Mouse (Mus musculus) T-helper 1 cell (primary cell): ENCODE measurements around the gene Crnkl1.

Experiments used
- in situ Hi-C: fragments of 300-600 bp; cut with MboI, MseI; formaldehyde crosslinking; loops from one replicate; pipeline ENCODE4 v1.15.1; 2025; ENCODE audit warnings: high pct_unique_total_duplicates

Gene Crnkl1

DNA sequence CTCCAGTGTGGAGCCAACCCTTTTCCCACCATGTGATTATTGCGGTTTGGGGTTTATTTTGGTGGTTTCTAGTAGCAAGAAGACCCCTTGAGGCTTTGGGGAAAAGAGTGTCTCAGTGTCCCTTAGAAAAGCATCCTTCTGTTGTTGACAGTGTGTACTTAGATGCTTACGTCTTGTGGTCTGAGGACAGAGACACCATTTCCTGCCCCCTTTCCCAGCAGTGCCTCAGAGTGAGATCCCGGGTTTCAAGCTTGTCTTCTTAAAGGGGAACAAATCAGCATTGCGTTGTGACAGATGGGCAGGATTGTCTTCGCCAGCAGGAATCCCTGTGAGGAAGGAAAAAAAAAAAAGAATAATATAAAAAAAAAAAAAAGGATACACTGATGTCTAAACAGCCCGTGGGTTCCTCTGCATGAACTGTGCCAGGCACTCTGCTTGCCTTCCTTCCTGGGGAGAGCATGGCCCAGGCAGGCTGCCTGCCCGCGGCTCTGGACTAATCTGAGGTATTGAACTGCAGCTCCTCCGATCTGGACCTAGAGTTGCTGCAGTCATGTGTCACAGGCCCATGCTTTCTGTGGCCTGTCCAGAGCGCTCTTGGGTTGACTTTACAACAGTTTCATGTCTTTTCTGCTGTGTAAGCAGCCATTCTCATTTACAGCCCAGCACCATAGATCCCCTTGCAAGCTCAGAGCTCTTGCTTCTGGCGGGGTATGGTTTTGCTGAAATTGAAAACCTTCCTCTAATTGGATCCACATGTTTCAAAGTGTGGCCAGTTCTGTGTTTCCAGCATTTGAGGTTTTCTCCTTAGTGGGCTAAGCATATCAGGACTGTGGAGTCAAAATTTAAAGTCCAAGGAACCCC is 53.7 kb downstream of the Crnkl1 start:
- in situ Hi-C loops, result loop anchor here (10.0 to 25.0 kb wide), 2 partner anchors 186 to 1319 kb away; partner anchors contain the start of genes Rbbp9 and Sec23b

DNA sequence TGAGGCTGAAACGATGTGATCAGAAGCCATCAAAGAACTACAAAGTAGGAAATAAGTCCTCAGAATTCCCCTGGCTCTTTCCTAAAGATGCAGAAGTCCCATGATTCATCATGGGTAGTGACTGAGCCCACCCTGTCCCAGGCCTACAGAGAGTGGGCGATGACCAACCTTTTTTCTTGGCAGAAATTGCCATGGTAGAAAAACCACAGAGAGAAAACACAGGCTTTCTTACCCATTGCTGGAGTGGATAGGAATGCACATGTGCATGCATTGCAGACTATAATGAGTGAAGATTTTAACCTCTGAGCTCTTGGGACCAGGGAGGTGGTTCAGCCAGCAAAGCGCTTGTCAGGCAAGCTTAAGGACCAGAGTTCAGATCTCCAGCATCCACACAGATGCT is 57.6 kb downstream of the Crnkl1 start:
- in situ Hi-C loops, result loop anchor here (25.0 kb wide), 1 partner anchor 1315 kb away; the partner anchor contains the start of genes Rbbp9 and Sec23b

DNA sequence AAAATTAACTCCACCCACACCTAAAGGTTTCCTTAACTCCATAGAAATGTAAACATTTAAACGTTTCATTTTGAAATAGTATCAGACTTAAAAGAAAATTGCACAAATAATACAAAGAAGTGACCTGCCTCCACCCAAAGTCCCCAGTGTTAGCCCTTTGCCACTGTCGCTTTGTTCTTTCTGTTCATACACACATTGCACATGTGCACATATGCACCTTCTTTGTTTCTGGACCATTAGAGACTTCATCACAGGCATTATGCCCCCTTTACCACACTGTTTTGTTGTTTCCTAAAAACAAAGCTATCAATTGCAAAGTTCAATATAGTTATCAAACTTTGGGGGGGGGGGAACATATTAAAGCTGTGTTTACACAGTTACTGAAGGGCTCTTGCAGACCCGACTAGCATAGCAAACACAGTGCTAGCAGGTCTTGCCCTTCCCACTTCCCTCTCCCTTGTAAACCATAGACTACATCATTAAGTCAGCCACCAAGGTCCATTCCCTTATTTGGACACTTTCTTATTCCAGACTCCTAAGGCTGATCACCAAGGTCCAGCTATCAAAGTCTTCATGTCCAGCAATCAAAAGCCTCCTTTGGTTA is 59.8 kb downstream of the Crnkl1 start:
- in situ Hi-C loops, result loop anchor here (25.0 kb wide), 1 partner anchor 1313 kb away; the partner anchor contains the start of genes Rbbp9 and Sec23b

DNA sequence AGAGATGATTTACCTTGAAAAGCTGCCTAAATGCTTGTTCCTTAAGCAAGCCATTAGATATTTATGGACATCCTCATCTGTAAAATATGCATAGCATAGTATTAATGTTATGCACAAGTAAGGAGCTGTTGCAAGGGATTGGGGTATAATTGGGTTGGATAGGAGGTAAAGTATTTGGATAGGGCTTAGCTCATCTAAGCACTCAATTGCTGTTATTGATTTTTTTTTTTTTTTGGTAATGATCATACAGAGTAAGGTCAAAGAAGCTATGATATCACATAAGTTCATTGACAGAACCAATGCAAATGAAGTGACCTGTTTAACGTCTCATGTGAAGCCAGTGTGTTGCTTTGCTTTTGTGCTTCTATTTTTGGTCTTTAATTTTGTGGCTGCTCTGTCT is 60.9 kb downstream of the Crnkl1 start:
- in situ Hi-C loops, result no loop called here

DNA sequence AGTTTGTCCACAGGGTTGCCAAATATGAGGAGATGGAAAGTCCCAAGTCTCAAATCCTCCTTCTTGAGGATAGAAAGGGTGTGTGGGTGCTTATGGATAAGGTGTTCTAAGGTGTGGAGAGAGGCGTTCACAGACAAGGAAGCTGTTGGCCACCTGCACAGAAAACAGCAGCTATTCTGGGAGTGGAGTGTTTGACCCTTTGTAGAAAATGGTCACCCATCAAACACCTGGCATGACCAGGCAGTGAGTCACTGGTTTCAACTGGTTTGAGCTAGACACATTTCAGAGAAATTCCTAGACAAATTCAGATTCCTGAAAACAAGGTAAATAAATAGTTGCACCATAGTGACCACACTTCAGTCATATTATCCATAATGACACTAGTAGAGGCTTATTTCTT is 62.7 kb downstream of the Crnkl1 start:
- in situ Hi-C loops, result no loop called here

DNA sequence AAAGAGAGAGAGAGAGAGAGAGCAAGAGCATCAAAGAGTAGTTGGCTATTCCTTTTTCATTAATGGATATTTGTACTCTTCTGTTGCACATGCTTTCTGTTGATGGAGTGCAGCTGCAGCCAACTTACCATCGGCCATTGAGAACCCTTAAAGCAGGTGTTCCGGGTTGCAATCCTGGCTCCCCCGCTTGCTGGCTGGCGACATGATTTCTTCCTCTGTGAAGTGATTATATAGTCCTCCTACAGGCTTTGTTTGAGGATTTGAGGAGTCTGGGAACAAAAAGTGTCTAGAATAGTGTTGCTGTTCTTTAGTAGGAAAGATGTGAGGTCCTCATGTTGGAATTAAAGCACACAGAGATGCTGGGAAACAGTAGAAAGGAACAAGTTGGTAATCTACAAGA is 63.5 kb downstream of the Crnkl1 start:
- in situ Hi-C loops, result no loop called here
